Mouse (Mus musculus) mature B cell (primary cell): Measurements from ENCODE around the gene Usp3.

Experiments used
- in situ Hi-C: fragments of 300-500 bp; cut with MboI; formaldehyde crosslinking; loops from 2 replicates; pipeline ENCODE4 v1.14.3; 2019

The Usp3 gene

DNA sequence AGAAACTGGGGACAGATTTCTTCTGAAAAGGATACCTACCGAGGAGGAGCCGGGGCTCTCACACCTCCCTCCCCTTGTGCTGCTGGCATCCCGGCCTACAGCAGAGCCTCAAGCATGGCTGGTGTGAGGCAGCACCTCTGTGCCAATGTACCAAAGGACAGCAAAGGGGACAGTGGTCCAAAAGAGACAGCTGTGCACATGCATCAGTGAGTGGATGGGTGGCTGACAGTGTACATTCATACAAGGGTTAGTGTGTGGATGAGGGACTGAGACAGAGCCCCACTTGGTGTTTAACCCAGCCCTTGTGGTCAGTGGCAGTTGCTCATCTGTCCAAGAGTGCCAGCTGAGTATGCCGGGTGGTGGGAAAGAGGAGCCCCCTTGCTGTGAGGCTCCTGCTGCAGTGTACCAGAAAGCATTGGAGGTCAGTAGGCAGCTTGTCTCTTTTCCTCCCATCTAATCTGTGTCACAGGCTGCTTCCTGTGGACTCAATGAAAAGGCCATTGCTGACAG lies 84.0 kb downstream of the Usp3 start:
- in situ Hi-C loops, result no loop called here

DNA sequence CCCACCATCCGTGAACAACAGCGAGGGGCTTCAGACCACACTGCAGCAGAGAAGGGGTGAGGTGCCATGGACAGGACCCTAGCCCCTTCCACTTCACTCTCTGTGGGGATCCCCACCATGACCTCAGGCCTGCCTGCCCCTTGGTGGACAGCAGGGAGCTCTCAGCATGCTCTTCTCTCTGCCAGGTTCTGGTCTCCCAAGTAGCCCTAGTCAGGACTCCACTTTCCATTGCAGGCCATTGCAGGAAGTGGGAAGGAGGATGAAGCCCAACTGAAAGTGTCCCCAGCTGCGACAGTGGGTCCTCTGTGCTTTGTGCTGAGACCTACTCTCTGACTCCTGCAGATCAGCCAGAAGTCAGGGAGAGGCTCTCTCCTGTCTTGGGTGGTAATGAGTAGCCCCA lies 85.3 kb downstream of the Usp3 start:
- in situ Hi-C loops, result no loop called here

DNA sequence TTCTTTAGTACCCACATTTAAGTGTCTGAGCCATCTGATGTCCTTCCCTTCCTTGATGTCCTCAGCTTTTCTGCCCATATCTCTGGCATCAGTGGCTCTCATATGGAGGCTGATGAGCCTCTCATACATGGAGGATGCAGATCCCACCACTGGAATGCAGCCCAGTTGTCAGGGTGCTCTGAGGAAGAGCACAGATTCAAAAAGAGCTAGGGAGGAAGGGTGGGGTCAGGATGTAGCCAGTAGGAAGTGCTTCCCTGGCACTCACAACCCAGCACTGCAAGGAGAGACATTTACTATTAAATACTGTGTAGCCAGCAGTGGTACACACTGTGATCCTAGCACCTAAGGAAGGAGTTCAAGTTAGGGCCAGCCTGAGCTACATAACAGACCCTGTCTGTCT lies 86.5 kb downstream of the Usp3 start:
- in situ Hi-C loops, result no loop called here

DNA sequence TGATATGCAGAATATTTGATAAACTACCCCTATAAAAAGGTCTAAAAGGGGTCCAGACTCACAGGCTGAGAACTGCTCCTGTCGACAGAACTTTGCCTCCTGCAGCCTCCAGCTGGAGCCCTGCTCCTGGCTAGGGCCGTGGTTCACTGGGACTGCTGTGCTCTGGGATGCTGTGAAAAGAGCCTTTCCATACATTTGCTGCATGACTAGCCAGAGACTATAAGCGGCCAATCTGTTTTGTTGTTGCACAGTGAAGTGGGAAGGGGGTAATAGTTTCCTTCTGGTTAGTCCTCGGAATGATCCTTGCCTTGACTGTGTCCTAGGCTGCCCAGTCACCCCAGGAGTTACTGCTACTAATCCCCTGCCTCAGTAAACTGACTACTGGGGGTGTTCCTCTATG lies 86.9 kb downstream of the Usp3 start:
- in situ Hi-C loops, result no loop called here

DNA sequence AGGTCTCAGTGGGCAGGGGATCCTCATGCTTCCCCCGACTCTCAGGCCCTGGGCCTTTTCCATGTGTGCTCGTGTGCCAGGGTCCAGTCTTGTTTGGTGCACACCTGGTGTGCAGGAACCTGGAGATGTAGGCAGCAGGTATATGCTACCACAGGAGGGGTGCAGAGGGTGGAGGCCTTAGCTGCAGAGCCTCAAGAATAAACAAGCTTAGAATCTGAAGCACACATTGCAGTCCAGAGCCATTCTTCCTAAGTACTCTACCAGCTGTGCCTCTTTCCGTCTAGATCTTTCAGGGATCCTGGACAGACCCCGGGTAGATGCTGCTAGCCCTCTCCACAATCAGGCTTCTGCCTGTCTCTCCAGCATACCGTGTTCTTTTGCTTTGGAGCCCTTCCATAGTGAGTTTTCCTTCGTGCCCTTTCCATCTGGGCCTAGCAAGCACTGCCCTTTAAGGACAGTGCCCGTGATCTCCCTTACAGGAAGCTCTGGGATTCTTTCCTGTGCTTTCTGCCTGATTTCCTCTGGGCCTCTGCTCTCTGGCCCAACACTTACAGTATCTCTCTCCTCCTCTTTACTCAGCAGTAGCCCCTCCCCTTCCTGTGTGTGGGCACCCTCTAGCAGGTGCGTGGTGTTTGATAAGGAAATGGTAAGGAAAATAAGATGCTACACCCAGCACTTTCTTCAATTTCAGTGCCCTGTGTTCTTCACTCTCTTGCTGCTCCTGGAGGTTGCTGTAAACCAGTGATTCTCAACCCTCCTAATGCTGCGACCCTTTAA lies 87.6 kb downstream of the Usp3 start:
- in situ Hi-C loops, result no loop called here

DNA sequence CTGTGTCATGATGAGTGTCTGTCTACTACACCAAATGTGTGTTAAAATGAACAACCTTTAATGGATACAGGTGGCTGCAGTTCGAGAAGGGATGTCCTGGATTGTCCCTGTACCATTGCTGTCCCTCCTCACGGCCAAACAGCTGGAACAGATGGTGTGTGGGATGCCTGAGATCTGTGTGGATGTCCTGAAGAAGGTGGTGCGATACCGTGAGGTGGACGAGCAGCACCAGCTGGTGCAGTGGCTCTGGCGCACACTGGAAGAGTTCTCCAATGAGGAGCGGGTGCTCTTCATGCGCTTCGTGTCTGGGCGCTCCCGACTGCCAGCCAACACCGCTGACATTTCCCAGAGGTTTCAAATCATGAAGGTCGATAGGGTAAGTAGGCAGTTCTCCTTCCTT lies 88.4 kb downstream of the Usp3 start:
- in situ Hi-C loops, result no loop called here

DNA sequence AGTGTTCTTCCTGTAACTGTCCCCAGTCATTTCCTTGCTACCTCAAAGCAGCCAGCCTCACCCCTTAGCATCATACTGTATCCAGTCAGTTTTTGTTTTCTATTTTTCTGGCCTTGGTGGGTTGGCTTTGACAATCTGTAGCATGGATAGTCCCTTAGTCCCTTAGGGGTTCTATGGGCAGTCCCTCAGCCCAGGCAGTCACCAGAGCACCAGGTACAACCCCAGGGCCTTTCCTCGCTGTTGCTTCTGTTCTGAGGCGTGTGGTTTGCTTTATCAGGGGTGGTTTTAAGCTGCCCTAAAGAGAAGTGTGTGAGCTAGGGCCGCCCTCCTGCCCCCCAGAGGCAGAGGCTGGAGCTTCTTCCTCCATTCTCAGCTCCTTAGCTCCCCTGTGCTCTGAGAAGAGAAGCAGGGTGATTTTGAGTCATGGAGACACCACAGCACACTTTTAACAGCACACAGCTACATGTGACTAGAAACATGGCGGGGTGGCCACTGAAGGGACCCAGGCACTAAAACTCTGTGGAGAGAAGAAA lies 89.0 kb downstream of the Usp3 start:
- in situ Hi-C loops, result no loop called here

DNA sequence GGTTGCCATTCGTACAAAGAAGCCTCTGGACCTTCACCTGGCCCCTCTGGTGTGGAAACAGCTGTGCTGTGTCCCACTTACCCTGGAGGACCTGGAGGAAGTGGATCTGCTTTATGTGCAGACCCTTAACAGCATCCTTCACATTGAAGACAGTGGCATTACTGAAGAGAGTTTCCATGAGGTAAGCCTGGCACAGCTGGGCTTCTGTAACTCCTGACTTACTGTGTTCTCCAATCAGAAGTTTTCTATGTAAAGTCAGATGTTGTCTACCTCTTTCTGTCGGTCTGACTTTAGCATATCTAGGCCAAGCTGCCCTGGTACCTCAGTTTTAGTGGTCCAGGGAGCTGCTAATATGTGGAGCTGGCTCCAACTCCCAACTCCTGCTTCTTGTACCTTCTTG lies 91.7 kb downstream of the Usp3 start:
- in situ Hi-C loops, result no loop called here

DNA sequence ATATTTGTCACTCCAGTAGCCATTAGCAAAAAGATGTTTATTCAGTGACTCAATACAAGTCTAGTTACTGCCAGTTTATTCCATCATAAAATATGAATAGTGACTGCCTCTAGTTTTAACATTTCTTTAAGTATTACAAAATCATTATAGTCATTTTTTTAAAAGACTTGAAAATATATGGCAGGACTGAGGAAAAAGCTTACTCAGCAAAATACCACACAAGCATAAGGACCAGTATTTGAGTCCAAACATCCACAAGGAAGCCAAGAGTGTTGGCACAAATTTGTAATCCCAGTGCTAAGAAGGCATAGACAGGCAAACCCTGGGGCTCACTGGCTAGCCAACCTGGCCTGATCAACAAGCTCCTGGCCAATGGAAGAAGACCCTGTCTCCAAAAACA lies 99.0 kb downstream of the Usp3 start:
- in situ Hi-C loops, result loop anchor here (10.0 kb wide), 1 partner anchor 269 kb away; no protein-coding TSS in a partner anchor

DNA sequence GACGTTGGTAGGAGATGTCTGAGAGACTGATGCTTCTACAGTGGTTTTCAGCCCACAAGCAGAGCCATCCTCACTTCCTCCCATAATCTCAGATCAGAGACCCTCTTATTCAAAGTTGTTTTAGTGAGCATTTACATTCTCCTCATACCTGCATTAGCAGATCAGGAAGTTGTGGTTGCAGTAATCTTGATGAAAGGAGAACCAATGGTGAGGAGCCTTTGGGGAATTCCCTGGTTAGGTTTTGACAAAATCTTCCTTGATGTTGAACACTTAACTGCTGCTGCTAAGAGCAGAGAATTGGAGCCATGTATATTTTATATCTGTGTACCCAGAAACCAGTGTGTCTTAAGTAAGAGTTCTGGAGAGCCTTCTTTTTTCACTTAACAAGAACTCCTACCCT lies 100.6 kb downstream of the Usp3 start:
- in situ Hi-C loops, result loop anchor here (10.0 kb wide), 1 partner anchor 268 kb away; no protein-coding TSS in a partner anchor

DNA sequence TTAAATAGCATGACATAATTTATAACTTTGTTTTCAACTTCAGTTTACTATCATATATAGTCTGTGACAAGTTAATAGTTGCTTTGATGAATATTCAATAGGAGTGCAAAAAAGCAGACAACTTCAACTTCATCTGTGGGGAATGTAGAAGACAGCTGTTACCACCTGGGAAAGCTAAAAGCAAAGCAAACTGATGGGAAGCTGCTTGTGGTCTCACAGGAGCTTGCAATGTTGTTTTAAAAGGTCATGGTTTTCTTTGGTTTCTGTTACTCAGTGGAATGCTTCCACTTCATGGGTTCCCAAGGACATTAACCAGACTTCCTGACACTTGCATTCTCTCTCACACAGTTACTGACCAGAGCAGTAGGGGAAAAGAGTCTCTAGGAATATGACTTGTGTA lies 104.2 kb downstream of the Usp3 start:
- in situ Hi-C loops, result no loop called here

DNA sequence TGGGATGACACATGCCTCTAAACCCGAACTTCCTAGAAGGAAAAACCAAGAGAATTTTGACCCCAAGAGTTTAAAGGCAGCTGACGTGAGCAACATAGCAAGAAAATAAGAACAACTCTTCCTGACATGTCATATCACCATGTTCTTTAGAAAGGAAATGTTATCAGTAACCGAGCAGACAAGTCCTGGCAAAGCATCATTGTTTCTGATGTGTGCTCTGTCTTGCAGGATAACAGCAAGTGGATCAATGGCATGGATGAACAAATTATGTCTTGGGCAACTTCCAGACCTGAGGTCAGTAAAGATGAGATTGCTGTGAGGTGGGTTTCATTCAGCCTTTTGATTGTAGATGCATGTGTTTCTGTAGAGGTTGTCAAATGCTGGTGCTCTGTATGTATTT lies 109.5 kb downstream of the Usp3 start:
- in situ Hi-C loops, result no loop called here

DNA sequence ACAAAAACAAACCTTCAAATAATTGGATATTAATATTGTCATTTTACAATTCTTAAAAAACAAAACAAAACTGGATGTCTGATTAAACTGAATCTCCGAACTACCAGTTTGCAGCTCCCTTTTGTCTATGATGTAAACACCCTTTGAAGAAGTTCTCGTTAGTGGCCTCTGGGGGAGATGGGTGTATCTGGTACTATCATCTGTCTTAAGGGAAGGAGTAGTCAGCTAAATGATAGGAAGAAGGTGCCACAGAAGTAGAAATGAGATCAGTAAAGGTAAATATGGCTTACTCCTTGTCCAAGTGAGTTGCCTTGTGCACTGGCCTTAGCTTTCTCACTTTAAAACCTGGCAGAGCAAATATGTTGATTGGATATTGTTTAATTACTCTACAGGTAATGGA lies 115.2 kb downstream of the Usp3 start:
- in situ Hi-C loops, result no loop called here

DNA sequence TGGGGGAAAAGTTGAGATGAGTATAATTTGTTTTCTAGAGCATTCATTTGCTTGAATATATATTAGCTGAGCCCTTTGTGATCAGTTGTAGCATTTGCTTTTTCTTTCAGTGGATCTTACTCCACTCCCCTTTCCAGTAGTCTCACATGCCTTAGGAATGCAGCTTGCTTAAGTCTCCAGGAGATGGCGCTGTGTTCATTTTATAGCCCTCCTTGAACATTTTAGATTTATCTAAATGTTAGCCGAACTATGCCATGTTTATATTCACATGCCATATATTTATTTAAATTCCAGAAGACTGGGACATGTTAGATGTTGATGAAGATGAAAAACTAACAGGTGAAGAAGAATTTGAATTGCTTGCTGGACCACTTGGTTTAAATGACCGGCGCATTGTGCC lies 127.9 kb downstream of the Usp3 start:
- in situ Hi-C loops, result no loop called here
